Mouse (Mus musculus) kidney, postnatal 10 days (tissue): ENCODE measurements around the gene Sf3b4.

Source experiments
- DNase-seq: peaks from one replicate; pipeline ENCODE4 v3.0.0; 2021; ENCODE audit warnings: mixed read lengths

Gene Sf3b4

GRCm38 (mm10) chr3:96172197-96173178 is at the start of gene Sf3b4:
Gene Sf3b4, plus strand, starts transcription at chr3:96172332.
- DNase-seq, result peak; percentile 93

GRCm38 (mm10) chr3:96124235-96124634 is 47.9 kb upstream of the Sf3b4 start:
- no peak for DNase-seq

DNA sequence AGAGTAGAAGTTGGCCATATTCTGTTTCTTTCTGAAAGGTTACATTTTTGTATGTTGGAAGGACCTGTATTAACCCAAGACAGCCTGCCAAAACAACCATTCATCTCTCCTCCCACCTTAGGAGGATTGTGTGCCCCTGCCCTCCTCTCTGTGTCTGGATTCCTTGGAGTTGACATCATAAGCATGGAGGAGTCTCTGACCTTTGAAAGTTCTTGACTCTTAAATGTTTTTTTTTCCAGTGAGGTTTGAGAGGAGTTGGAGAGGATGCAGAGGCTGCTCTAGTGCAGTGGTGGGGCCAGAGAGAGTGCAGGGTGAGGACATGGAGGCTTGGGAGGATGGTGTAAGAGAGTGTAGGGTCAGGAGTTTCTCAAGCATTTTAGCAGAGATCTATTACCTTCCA is 44.0 kb upstream of the Sf3b4 start:
- no peak for DNase-seq

- DNase-seq, result no peak
Observed at GRCm38 (mm10) chr3:96132478-96132877, 39.7 kb upstream of the Sf3b4 start.

- no peak for DNase-seq
Observed at GRCm38 (mm10) chr3:96133327-96133905, 38.7 kb upstream of the Sf3b4 start.

DNA sequence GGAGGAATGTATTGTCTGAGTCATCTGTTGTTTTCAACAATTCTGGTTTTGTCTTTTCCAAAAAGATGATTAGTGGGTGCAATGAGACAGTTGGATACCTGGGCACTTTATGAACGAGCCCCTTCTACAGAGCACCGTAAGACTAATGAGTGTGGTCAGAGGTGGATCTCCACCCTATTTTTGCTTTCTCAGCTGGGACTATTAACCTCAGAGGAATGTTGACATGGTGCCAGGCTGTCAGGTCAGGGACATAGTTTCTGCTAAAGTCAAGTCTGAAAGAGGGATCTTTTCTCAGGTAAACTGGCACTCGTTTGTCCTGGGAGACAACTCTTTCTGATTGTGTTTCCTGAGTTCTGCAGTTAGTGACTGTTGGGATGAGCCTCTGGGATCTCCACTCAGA is 37.1 kb upstream of the Sf3b4 start:
- DNase-seq, result peak; percentile 73

- peak; percentile 69 for DNase-seq
Observed at GRCm38 (mm10) chr3:96147950-96148349, 24.2 kb upstream of the Sf3b4 start.

- no peak for DNase-seq
Observed at GRCm38 (mm10) chr3:96151836-96152235, 20.3 kb upstream of the Sf3b4 start.

GRCm38 (mm10) chr3:96152611-96153010 is 19.5 kb upstream of the Sf3b4 start:
- no peak for DNase-seq

- DNase-seq, result no peak
Observed at GRCm38 (mm10) chr3:96155501-96155900, 16.6 kb upstream of the Sf3b4 start.

DNA sequence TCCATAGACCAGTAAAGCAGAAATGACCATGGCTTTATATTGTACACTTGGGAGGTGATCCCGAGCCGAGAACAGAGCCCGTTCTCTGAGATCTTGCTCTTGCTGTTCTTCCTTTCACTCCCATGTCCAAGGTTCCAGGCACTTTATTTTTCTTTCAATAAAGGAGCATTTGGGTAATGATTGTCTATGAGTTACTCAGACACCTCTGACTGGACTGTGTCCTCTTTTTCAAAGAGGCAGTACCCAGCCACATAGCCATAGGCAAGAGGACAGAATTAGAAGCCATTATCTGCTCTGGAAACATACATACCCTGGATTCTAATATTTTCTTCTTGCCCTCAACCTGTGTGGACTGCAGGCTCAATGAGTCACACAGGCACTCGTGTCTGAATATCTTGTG is 12.3 kb upstream of the Sf3b4 start:
- DNase-seq, result no peak

DNA sequence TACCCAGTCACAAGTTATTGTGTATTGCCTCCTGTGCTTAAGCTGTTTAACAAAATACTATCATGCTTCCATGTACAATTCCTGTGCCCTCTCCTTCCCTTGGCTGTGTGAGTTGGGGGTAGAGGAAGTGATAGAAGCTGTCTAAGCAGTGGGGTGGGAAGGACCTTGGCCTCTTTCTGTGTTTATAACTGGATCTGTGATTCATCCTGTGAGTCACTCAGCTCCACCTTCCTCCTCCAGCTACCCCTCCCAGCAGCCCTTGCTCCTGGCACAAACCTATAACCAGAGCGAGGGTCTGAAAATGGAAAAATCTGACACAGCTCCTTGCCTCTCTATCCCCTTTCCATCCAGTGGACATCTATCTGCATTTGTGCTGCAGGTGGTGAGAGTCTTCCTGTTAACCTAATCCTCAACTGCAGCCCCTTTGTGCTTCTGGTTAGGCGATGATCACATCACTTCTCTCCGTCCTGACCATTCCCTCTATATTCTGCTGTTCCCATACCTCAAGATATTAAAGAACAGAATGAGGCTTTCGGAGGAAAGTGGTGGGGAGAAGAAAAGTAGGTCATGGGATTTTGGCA is 11.8 kb upstream of the Sf3b4 start:
- peak; percentile 72 for DNase-seq

GRCm38 (mm10) chr3:96160803-96161516 is 11.2 kb upstream of the Sf3b4 start:
- DNase-seq, result peak; percentile 88

- peak; percentile 54 for DNase-seq
Observed at GRCm38 (mm10) chr3:96161869-96162840, 10.0 kb upstream of the Sf3b4 start, which contains the start of gene Mtmr11. Gene Mtmr11, plus strand, starts transcription at chr3:96162004.

GRCm38 (mm10) chr3:96163040-96163439 is 9.1 kb upstream of the Sf3b4 start:
- no peak for DNase-seq

DNA sequence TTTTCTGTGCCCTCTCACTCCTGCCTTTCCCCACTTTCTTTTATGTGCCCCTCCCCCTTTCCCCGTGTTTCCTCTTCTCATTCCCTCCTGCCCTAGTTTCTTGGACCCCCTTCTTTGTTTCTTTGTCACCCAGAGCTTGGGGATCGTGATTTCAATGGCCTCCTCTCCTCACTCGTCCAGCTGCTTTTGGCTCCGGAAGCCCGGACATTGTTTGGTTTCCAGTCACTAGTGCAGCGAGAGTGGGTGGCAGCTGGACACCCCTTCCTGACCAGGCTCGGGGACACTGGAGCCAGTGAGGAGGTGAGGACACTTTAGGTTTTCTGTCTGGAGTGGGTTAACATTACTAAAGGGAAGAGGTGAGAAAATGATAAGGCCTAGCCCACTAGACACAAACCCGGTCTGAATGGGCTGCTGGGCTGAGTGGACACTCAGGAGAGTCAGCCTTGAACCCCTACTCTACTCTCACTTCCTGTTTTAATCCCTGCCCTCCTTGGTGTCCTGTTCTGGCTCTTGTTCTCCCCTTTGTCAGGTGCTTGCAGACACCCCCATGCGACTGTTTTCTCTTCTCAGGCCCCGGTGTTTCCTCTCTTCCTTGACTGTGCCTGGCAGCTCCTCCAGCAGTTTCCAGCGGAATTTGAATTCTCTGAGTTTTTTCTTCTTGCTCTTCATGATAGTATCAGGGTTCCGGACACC is 3.5 kb upstream of the Sf3b4 start:
- no peak for DNase-seq

GRCm38 (mm10) chr3:96170276-96170675 is 1.9 kb upstream of the Sf3b4 start:
- no peak for DNase-seq

DNA sequence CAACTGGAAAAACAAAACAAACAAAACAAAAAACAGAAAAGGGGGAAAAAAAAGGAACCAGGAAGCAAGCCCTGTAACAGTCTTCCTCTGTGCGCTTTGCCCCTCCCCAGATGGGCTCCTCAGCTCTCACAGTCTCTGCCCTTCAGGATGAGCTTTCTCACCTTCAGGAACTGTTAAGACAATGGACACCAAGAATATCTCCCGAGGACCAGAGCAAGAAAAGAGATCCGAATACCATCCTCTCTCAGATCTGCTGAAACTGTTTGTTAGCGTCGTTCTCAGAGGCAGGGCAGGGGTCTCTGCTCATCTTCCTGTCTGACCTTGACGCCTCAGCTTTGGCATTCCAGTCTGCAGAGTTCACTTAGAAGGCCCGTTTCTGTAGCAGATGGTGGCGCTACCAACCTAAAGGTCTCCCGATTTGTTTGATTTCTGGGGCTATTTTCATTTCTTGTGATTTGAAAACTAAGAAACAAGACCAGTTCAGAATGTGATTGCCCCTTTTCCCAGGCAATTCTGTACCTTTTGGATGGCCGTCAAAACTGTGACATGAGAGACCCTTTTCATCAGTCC is 1.1 kb upstream of the Sf3b4 start:
- DNase-seq, result no peak

DNA sequence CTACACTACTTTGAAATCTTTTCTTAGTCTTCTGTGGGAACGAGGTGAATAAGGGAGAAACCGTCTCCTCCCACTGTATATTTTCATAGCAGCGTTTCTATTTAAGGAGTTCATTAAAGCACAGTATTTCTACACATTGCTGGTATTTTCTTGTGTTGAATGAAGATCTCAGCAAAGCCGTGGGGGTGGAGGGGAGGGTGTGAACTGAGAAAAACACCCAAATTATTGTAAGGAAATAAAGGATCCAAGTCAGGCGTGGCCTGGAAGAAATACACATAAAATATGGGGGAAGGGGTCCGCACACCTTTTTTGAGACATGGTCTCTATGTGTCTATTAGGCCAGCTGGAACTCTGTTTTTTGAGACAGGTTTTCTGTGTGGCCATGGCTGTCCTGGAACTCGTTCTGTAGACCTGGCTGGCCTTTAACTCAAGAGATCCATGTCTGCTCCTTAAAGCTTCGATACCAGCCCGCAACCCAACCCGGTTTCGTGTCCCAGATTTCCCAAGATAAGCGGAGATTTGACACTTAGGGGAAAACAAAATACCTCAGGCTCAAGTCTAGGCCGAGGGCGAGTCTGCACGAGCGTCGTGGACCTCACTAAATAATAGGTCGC is 442 bp upstream of the Sf3b4 start:
- DNase-seq, result no peak

- DNase-seq, result no peak
Observed at GRCm38 (mm10) chr3:96173185-96173584, 1.1 kb downstream of the Sf3b4 start.
